Mouse (Mus musculus) leukemia stem cell, adult 10-12 weeks (primary cell): ENCODE results near the gene Zfp937. TPM values are rescaled to one million over a fixed set of nuclear protein-coding genes. Genes with fewer than 3 reads are reported as not detected.

Experiments used
- polyA plus RNA-seq: library from polyadenylated mRNA; stranded (reverse); fragments of >175 nt; gene quantifications from 2 replicates; pipeline ENCODE4 v1.2.3, GENCODE M21; 2012; ENCODE audit warnings: low replicate concordance

Zfp937 gene
- not detected in 2 replicates for polyA plus RNA-seq

GRCm38 (mm10) chr2:150217600-150218362, at the start of gene Zfp937:
TSS of gene Zfp937 (plus strand) at chr2:150218073.

DNA sequence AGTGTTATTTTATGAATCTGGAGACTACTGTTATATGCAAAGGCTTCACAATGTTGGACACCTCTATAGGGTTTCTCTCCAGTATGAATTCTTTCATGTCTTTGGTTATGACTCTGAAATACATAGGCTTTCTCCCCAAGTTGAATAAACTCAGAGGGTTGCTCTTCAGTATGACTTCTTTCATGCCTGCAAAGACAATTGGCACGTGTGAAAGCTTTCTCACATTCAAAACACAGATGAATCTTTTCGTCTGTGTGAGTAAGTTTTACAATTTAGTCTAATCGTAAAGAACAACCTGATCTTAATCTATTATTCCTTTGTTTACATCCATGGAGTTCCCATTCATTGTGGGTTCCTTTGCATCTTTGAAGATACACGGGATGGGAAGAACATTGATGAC, 38.3 kb upstream of the Zfp937 start, which contains the start of gene Gm10770:
Gene Gm10770, minus strand, starts transcription at position 101 of the 400 bp plus-strand sequence.

DNA sequence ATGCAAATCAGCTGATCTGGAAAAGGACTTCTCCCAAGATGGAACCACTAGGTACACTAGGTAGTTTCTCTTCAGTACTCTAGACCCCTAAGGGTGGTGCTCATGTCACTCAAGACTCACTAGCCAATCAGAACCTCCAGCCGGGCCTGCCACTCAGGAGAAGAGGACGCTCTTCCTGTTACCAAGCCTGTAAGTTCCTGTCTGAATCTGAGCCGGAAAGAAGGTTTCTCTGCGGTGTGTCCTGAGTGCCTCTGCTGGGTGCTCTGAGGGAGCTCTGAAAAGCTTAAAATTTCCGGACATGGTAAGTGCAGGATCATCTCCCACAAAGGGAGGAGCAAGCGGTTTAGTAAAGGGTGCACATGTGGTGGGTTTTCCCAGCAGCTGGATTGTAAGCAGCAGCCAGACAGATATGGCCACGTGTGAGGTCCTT, 36.3 kb upstream of the Zfp937 start, which contains the start of gene Gm14139:
Gene Gm14139, plus strand, starts transcription at position 186 of the 430 bp plus-strand sequence.

GRCm38 (mm10) chr2:150255491-150255890, 37.6 kb downstream of the Zfp937 start, which contains the start of gene Gm21994:
TSS of gene Gm21994 (minus strand) at chr2:150255591.

DNA sequence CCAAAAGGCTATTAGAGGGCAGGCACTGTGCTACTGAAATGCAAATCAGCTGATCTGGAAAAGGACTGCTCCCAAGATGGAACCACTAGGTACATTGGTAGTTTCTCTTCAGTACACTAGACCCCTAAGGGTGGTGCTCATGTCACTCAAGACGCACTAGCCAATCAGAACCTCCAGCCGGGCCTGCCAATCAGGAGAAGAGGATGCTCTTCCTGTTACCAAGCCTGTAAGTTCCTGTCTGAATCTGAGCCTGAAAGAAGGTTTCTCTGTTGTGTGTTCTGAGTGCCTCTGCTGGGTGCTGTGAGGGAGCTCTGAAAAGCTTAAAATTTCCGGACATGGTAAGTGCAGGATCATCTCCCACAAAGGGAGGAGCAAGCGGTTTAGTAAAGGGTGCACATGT, 39.4 kb downstream of the Zfp937 start, which contains the start of gene Gm14124:
Gene Gm14124, plus strand, starts transcription at position 227 of the 400 bp plus-strand sequence.

Other genes with a start within 250 kb of the Zfp937 start
- 0.15 TPM in 1 of 2 replicates, not detected in the other for gene Zfp120, start 81.4 kb upstream of the Zfp937 start, polyA plus RNA-seq
- gene Gm10770, start 38.4 kb upstream of the Zfp937 start, polyA plus RNA-seq, result not detected in 2 replicates
- gene Gm14139, start 36.3 kb upstream of the Zfp937 start, polyA plus RNA-seq, result not detected in 2 replicates
- not detected in 2 replicates for gene Gm21994, start 37.5 kb downstream of the Zfp937 start, polyA plus RNA-seq
- gene Gm14124, start 39.4 kb downstream of the Zfp937 start, polyA plus RNA-seq, result not detected in 2 replicates
- not detected in 2 replicates for gene Gm10130, start 105.6 kb downstream of the Zfp937 start, polyA plus RNA-seq
- gene 3300002I08Rik, start 144.7 kb downstream of the Zfp937 start, polyA plus RNA-seq, result not detected in 2 replicates
- gene Zfp442, start 233.4 kb downstream of the Zfp937 start, polyA plus RNA-seq, result 0.06 TPM in 1 of 2 replicates, not detected in the other